Mouse (Mus musculus): ENCODE measurements around the gene Zfp768.
"Not testable (repeated sequence)": the region's sequence is repeated elsewhere in the genome, so short reads cannot be mapped to it uniquely, and the experiment has no call there.

Gene Zfp768

DNA sequence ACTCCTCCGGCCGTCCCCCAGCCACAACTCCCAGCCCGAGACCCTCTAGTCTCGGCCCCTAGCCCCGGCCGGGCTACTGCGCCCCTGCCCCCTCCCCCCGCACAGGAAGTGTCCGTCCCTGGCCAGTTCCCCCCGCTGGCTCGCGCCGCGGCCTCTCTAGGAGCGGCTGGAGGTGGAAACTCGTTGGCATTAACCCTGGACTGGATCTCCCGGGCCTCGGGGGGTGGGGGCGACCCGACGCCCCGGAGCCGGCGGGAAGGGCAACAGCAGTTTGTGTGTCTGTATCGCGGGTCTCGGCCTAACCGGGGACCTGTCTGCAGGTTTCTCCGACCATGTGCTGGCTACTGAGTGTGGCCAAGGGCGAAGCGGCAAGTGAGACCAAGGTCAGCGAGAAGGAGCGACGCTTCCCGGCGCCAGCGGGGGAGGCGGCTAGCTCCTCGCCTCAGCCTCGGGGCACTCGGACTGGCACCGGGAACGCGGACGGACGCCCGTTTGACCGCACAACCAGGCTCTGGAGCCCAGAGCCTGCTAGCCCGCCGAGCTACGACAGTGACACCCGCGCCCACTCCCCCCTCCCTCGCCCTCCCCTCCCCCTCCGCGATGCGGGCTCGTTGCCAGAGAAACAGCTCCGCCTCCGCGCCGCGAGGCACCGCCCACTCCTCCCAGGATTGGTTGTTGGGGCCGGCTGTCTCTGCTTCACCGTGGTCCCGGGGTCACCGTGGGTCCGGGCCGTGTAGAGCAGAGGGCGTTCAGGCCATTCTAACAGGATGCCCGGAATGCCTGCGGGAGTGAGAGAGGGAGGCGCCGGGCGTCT lies at the start of gene Zfp768:
Gene Zfp768, minus strand, starts transcription at position 78 of the 814 bp plus-strand sequence.
- peak; percentile 79 for DNase-seq (ENCODE audit: extremely low spot score, low read depth, low spot score)

DNA sequence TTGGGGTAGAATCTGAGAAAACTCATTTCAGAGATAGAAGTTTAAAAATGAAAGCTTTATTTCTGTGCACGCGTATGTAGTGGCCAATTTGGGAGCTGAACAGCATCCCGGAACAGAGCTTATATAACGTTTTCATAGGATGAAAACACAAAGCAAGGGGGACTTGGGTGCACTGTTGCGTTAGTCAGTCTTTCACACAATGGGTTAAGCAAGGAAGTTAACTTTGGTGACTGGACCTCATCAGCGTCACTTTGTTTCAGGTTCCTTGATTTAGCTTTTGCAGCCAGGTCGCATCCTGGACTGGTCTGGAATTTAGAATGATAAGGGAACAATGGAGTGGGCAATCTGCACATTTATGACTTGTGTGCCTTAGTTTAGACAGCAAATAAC lies 48.5 kb upstream of the Zfp768 start:
- DNase-seq (ENCODE audit: extremely low spot score, low read depth, low spot score): no peak

DNA sequence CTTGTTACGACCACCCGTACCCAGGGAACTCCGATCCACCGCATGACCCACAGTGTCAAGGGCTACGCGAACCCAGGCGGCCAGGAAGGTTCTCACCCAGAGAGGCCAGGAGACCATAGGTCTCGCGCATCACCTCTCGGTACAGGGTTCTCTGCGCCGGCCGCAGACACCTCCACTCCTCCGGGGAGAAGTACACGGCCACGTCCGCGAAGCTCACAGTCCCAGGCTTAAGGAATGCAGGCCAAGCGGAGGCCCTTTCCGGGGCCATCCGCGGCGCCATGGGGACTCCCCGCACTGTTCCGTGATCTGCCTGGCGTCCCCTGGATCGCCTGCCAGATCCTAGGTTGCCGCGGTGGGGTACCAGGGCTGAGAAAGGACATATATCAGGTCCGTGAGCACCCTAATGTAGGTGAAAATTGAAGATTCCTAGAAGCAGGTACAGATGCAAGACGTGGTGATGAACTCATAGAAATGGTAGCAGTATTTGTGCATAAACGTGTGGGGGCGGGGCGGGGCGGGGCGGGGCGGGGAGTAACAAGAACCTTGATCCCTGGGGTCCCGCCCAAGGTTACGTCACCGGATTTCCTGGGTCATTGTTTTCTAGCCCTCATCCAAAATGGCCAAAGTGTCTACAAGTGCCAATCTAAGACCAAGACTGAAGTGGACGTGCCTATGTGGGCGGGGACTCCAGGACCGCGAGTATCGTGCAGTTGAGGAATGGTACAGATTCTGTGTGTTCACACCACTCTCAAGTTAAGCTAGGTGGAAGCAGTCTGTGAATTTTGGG lies 48.0 kb upstream of the Zfp768 start, which contains the start of gene E430018J23Rik:
Gene E430018J23Rik, minus strand, starts transcription at position 473 of the 787 bp plus-strand sequence.
- DNase-seq (ENCODE audit: extremely low spot score, low read depth, low spot score): peak; percentile 97

DNA sequence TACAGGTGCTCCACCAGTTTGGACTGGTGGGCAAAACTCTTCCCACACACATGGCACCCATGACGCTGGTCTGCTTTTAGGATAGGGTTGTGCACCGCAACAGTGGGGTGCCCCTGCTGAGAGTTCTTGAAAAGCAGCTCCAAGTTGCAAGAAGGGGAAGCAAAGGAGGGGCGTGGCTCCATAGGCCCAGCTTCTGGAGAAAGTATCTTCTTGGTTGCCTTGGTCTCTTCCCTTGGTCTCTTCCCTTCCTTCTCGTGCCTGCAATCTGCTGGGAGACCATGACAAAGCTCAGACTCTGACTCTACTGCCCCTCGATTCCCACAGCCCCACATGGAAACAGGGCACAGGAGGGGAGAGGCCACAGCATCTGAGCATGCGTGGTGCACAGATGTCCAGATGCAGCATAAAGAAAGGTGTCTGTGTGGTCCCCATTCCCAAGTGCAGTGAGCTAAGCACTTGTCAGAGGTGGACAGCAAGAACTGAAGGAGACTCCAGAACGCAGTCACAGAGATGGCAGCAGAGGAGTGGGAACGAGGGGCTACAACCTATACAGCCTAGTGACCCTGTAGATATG lies 46.9 kb upstream of the Zfp768 start:
- DNase-seq (ENCODE audit: extremely low spot score, low read depth, low spot score): no peak

DNA sequence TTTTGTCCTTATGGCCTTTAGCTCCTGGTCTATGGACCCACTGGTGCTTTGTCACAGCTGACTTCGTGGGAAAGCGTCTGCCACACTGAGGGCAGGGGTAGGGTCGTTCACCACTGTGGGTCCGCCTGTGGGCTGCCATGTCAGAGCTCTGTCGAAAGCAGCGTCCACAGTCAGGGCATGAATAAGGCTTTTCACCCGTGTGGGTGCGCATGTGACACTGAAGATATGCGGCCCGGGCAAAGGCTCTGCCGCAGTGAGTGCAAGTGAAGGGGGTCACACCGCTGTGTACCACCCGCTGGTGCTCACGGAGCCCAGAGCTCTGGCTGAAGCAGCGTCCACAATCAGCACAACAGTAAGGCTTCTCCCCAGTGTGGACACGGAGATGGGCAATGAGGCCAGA lies 46.1 kb upstream of the Zfp768 start:
- no peak for DNase-seq (ENCODE audit: extremely low spot score, low read depth, low spot score)

DNA sequence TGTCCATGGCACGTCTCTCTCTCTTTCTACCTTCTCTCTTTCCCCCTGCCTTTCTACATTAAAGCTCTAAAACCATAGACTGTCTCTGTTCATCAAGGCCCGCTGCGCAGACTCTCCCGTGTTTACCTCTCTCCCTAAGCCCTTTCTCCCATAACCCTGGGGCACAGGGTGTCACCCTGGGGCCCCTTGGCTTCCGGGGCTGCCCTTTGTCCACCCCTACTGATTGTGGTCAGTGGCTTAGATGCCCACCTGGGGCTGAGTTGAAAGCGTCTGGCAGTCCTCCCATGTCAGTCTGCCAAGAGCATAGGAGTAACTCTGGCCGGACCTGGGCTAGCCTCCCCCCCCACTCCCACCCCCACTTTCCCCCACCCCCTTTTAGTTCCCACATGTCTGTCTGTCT lies 44.9 kb upstream of the Zfp768 start:
- no peak for DNase-seq (ENCODE audit: extremely low spot score, low read depth, low spot score)

DNA sequence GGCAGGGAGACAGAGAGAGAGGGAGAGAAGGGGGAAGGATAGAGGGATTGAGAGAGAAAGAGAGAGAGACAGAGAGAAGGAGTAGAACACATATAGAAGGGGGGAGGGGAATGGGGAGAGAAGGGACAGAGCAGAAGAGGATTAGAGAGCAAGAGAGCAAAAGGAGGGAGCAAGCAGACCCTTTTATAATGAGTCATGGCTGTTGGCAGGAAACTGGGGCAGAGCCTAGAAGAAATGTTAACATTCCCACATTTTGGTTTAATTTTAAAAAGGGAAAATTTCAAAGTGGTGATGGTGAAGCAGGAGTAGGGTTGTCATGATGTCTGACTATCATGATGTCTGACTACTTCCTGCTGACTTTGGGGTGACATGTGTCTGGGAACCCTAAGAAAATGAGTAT lies 42.8 kb upstream of the Zfp768 start:
- not testable (repeated sequence) for DNase-seq (ENCODE audit: extremely low spot score, low read depth, low spot score)

DNA sequence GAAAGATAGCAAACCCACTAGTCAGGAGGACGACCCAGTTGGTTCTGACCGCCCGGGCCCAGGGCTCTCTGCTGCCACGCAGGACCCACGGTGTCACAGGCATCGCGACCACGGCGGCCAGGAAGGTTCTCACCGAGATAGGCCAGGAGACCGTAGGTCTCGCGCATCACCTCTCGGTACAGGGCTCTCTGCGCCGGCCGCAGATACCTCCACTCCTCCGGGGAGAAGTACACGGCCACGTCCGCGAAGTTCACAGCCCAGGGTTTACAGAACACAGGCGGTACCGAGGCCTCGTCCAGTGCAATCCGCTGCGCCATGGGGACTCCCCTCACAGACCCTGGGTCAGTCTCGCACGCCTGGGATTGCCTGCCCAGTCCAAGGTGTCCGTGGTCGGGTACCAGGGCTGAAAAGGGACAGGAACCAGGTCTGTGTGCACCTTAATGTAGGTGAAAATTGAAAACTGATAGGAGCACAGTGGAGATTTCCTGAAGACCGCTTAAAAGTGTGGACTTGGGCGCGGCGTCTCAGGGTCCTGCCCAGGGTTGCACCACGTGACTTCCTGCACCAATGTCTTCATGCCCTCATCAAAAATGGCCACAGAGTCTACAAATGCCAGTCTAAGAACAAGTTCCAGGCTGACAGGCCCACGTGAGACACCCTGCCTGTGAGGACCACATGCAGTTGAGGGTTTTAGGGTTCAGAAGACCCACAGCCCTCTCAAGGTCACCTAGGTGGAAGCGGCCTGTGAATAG lies 41.4 kb upstream of the Zfp768 start, which contains the start of gene 9130019O22Rik:
Gene 9130019O22Rik, minus strand, starts transcription at position 526 of the 752 bp plus-strand sequence.
- DNase-seq (ENCODE audit: extremely low spot score, low read depth, low spot score): no peak

DNA sequence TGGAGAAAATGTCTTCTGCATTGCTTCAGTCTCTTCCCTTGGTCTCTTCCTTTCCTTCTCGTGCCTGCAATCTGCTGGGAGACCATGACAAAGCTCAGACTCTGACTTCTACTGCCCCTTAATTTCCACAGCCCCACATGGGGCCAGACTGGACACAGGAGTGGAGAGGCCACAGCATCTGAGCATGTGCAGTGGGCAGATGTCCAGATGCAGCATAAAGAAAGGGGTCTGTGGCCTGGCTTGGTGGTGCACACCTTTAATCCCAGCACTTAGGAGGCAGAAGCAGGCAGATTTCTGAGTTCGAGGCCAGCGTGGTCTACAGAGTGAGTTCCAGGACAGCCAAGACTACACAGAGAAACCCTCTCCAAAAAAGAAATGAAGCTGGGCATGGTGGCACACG lies 40.2 kb upstream of the Zfp768 start:
- DNase-seq (ENCODE audit: extremely low spot score, low read depth, low spot score): not testable (repeated sequence)

DNA sequence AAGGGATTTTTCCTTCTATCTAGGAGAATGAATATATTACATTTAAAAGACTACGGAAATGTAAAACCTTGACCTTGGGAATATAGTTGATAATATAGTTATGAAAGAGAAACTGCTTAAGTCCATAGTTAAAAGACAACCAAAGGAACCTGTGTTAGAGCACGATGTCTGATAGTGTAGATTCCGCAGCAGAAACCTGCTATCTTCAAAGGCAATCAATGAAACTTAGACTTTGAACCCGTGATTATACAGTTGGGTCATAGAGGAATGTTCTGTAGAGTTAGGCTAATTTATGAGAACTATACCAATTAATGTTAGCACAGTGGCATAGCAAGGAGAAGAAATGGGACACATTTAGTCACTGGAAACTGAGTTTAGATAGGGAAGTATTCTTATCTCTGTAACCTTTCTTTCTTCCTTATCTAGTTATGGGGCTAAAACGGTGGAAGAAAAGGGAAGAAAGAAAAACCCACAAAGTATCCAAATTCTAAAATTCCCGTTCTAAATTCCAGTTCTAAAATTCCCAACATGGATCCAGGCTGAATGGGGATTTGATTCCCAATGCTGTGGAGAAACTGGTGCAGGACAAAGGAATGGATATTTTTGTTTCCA lies 33.0 kb upstream of the Zfp768 start:
- DNase-seq (ENCODE audit: extremely low spot score, low read depth, low spot score): no peak

DNA sequence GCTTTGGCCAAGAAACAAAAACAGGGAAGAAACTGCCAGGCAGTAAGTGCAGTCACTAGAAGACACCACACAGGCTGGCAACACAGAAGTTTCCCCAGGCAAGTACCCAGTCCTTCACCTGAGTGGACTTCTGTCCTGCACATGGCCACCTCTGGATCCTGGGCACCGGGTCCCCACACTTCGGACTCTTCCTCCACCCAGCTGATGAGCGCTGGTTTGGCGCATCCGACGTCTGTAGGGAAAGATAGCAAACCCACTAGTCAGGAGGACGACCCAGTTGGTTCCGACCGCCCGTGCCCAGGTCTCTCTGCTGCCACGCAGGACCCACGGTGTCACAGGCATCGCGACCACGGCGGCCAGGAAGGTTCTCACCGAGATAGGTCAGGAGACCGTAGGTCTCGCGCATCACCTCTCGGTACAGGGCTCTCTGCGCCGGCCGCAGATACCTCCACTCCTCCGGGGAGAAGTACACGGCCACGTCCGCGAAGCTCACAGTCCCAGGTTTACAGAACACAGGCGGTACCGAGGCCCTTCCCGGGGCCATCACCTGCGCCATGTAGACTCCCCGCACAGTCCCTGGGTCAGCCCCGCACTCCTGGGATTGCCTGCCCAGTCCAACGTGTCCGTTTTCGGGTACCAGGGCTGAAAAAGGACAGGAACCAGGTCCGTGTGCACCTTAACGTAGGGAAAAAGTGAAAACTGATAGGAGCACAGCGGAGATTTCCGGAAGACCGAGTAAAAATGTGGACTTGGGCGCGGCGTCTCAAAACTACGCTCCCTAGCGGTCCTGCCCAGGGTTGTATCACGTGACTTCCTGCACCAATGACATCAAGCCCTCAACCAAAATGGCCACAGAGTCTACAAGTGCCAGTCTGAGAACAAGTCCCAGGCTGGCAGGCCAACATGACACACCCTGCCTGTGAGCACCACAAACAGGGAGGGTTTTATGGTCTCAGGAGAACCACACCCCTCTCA lies 30.2 kb upstream of the Zfp768 start, which contains the start of gene Zfp747:
Gene Zfp747, minus strand, starts transcription at position 780 of the 975 bp plus-strand sequence.
- peak; percentile 85 for DNase-seq (ENCODE audit: extremely low spot score, low read depth, low spot score)

DNA sequence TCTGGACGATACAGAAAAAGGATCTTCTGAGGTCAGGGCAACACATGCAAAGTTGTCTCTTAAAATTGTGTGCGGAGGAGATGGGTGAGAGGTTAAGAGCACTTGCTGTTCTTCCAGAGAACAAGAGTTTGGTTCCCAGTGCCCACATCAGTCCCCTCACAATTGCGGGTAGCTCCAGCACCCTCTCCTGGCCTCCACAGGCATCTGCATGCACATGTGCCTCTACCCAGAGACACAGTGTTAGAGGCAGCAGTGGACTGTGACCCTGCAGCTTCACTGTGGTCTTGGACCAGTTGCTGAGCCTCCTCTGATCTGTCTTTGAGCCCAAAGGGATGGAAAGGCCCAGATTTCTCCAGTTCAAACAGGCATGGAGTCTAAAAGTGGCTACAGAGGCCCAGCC lies 26.5 kb upstream of the Zfp768 start:
- DNase-seq (ENCODE audit: extremely low spot score, low read depth, low spot score): not testable (repeated sequence)

DNA sequence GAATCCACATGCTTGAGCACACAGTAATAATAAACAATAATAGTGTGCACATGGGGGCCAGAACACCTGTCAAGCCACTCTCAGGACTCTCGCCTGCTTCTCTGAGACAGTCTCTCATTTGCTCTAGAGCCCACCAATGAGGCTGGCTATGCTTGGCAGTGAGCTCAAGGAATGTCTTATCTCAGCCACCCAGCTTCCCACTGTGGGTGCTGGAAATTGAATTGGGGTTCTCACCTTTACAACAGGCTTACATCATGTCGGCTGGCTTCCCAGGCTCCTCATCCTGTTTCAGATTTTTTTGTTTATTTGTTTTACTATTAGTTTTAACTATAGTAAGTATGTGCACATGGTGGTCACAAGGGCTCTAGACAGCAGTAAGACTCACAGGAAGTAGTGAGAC lies 25.8 kb upstream of the Zfp768 start:
- DNase-seq (ENCODE audit: extremely low spot score, low read depth, low spot score): no peak

DNA sequence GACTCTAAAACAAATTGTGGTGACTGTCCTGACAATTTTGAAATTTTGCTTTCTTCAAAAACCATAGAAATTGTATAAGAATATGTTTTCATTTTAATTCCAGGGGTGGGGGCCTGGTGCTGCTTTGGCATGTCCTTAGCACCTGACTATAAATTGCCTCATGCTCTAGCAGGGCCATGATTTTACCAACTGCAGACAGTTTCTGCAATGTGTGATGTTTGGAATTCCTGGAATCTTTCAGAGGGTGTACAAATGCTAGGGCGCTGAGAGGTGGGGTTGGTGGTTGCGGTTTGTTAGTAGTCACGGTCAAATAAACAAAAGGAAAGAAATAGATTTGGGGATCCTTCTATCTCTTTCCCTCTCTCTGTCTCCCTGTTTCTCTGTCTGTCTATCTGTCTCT lies 20.9 kb upstream of the Zfp768 start:
- DNase-seq (ENCODE audit: extremely low spot score, low read depth, low spot score): no peak

DNA sequence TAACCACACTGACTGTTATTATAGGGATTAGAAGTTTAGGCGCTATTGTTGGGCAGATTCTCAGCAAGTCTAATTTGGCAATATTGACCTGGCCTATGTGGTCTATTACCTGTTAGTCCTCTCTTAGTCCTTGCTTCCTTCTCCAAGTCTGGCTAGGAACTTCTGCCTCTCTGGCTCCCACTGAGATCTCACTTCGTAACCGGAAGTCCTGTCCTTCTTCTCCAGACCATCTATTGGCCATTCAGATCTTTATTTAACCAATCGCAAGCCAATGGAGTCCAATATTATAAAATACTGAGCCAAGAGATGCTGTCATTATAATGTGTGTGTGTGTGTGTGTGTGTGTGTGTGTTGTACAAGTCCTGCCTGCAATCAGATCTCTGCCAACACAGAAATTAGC lies 18.8 kb upstream of the Zfp768 start:
- no peak for DNase-seq (ENCODE audit: extremely low spot score, low read depth, low spot score)

DNA sequence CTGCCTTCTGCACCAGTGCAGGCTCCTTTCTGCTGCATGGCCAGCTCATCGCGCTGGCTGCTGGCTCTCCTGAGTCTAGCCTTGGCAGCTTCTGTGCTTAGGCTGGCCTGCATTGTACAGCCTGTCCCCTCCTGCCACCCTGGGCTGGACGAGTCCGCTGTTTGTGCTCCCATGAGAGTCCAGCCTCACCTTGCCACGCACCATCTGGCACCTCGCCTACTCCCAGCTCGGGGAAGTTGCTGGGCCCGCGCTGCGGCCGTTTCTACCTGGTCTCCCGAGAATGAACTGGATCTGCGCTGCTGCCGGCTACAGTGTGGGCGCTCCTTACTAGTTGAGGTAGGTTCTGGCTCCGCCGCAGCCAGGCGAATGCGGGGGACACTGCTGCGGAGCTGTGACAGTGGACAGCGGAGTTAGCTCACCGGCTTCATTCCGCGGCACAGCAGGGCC lies 18.1 kb upstream of the Zfp768 start:
- DNase-seq (ENCODE audit: extremely low spot score, low read depth, low spot score): no peak

DNA sequence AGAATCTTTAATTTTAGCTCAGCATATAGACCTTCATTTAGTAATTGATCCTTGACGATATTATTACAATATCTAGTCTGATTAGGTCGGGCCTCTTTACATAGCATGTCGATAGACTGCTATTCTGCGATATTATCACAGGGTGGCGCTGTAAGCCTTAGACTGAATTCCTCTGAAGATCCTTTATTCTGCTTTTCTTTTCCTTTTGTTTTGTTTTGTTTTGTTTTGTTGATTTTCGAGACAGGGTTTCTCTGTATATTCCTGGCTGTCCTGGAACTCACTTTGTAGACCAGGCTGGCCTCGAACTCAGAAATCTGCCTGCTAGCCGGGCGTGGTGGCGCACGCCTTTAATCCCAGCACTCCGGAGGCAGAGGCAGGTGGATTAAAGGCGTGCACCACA lies 17.0 kb upstream of the Zfp768 start:
- not testable (repeated sequence) for DNase-seq (ENCODE audit: extremely low spot score, low read depth, low spot score)

DNA sequence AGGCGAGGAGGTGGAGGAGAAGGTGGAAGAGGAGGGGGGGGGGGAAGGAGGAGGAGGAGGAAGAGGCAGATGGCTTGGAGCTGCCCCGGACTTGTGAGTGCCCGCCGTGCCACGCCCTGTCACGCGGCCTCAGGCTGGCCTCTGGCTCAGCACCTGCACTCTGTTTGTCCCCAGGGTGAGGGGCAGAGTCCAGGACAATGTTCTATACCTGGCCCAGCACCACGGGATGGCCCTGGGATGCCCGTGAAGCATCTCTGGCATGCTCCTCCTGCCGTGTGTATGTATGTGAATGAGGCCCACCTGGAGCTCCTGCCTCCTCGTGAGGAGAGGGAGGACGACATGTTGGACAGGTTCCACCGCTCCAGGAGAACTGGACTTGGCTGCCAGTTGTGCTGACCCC lies 16.1 kb upstream of the Zfp768 start:
- DNase-seq (ENCODE audit: extremely low spot score, low read depth, low spot score): no peak

DNA sequence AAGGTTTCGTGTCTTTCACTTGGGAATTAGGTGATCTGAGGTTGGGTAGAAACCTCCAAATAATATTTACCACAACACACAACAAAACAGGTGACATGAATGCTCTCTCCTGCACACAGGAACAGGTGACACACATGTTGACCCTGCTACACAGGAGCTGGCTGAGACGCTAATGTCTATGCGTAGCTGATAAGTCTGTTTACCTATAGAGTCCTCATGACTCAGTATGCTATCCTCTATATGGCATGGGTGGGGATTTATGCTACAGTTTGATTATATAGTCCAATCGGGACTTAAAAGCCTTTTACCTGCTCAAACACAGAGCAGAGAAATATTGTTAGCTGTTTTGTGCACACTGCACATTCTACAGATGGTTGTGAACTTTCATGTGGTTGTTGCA lies 14.9 kb upstream of the Zfp768 start:
- DNase-seq (ENCODE audit: extremely low spot score, low read depth, low spot score): no peak
